Mouse (Mus musculus) megakaryocyte, embryonic 14.5 days (primary cell): ENCODE measurements around the gene Cnmd.

Experiments
- FLI1 ChIP-seq: IDR thresholded peaks from 2 replicates; pipeline ENCODE4 v1.6.1; 2012; ENCODE audit warnings: low read length, inconsistent platforms, mixed read lengths
- GATA1 ChIP-seq: IDR thresholded peaks from 3 replicates; pipeline ENCODE4 v1.6.1; 2012; ENCODE audit warnings: mixed read lengths, low read length, inconsistent platforms, borderline replicate concordance

DNA sequence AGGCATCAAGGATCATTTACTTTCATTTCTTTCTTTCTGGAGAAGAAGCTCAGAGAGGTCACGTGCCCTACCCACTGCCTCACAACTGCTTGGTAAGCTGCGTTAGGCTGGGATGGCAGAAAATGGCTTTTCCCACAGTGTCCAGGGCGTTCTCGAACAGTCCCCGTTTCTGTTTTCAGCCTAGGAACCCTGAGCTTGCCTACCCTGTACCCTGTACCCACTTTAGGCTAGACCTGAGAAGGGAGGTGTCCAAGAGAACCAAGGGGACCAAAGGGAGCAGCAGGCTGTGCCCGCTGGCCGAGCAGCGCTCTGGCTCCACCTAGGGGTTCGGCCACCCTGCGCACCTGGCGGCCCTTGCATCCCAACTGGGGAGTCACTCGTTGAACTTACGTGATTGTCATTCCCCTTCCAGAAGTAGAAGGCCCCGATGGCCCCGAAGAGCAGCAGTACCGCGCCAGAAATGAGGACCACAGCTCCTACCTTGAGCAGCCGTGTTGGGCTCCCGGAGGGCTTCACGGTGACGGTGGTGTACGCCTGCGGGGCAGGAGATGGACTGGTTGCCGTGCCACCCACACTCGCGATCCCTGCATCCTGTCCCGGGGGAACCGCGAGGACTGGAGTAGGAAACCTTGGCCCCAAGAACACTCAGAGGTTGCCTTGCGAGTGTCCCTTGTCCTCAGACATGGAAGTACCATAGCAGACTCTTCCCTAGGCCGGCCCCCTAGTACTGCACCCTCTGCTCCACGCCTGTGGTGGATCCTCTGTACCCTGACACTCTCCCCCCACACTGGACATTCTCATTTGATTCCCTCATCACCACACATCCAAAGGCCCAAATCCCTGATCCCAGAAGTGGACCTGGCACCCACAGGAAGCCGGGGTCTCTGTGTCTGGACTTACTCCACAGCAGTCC, 709 bp downstream of the Cnmd start:
- TF ChIP-seq GATA1 = no peak
- TF ChIP-seq FLI1 = no peak
